Mouse (Mus musculus): ENCODE results near the gene Tdgf1. TPM values are rescaled to one million over a fixed set of nuclear protein-coding genes. Genes with fewer than 3 reads are reported as not detected.

Gene Tdgf1
- not detected in 2 replicates for polyA plus RNA-seq (2015; fragmentation: Nextera tagmentation; extraction: Ambion mirVana)

DNA sequence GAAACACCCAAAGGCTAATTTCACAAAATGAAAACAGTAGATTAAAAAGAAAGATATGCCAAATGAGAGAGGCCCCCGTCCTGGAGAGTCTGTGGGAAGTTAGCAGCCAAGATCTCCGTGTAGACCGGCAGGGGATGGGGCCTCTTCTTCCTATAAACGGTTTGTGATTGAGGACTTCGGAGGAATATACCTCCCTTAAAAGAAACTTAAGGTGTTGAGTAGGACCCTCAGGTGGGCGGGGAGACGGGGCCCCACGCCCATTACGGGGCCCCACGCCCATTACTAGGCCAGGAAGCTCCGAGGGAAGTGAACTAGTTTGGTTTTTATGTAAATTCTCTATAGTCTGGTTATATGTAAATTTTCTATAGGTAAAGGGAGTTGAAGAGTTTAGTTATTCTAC lies at the start of gene Tdgf1:
Tdgf1 (minus strand) TSS at position 233 of the 400 bp plus-strand sequence.
- 14% methylated on average over 11 of the region's 11 CpGs for WGBS
- no peaks in the 10 kb centered on the region for H3K9me3 ChIP-seq (replicated peaks; ENCODE audit: low read length)
- no peak within 1 kb of the TSS for H3K4me2 ChIP-seq (ENCODE audit: low read length)
- H3K27ac ChIP-seq = no peak within 1 kb of the TSS
- DNase-seq (ENCODE audit: low spot score) = no peak
- no peak within 1 kb of the TSS for H3K4me3 ChIP-seq (replicated peaks; ENCODE audit: low read depth, low read length)
- H3K4me1 ChIP-seq (replicated peaks; ENCODE audit: insufficient read depth, low read length) = no peaks in the 10 kb centered on the region
- H3K36me3 ChIP-seq (ENCODE audit: insufficient read depth, low read length) = no peaks in the 10 kb centered on the region
- no peak for ATAC-seq (replicated peaks; ENCODE audit: low FRiP score, low read depth)
- no peak for TF ChIP-seq CTCF (IDR thresholded peaks at IDR 0.05; ENCODE audit: low read depth)
- no peak within 1 kb of the TSS for H3K9ac ChIP-seq (ENCODE audit: low read depth, low read length)
- H3K27me3 ChIP-seq (ENCODE audit: insufficient read depth, low read length) = peaks cover 26% of the 10 kb centered on the region

DNA sequence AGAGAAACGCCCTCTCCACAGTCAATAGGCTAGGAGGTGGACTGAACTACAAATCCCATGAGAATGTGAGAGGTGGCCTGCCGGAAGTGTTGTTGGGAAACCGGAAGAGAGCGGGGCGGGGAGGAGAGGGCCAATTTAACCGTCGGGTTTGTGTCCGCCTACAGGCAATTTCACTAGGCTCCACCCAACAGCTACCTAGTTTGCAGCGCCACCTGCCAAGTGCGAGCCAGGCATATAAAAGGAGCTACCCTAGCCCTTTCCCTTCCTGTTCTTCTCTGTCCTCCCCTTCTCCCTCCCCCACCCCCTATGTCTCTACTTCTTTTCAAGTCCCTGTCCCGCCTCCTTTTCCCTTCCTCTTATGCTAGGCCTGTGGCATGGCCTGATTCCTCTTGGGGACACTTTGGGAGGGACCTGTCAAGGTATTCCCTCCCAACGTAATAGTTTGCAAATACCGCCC lies 48.8 kb upstream of the Tdgf1 start:
- Histone ChIP-seq H3K4me2 (ENCODE audit: low read length) (peak overlapping the region; percentile 49), H3K36me3 (ENCODE audit: insufficient read depth, low read length) (no peaks in the 10 kb centered on the region), H3K4me1 (replicated peaks; ENCODE audit: insufficient read depth, low read length) (no peaks in the 10 kb centered on the region), H3K9me3 (replicated peaks; ENCODE audit: low read length) (no peaks in the 10 kb centered on the region), H3K27ac (no peak overlapping the region; the same call in 1 of the 2 replicates), H3K4me3 (replicated peaks; ENCODE audit: low read depth, low read length) (peak overlapping the region; percentile 26), H3K9ac (ENCODE audit: low read depth, low read length) (no peak overlapping the region), H3K27me3 (ENCODE audit: insufficient read depth, low read length) (no peaks in the 10 kb centered on the region)
- DNase-seq (ENCODE audit: low spot score) = peak; percentile 95
- 9% methylated on average over 13 of the region's 13 CpGs for WGBS
- TF ChIP-seq CTCF (IDR thresholded peaks at IDR 0.05; ENCODE audit: low read depth) = peak; percentile 55
- peak; percentile 76 for ATAC-seq (replicated peaks; ENCODE audit: low FRiP score, low read depth)

DNA sequence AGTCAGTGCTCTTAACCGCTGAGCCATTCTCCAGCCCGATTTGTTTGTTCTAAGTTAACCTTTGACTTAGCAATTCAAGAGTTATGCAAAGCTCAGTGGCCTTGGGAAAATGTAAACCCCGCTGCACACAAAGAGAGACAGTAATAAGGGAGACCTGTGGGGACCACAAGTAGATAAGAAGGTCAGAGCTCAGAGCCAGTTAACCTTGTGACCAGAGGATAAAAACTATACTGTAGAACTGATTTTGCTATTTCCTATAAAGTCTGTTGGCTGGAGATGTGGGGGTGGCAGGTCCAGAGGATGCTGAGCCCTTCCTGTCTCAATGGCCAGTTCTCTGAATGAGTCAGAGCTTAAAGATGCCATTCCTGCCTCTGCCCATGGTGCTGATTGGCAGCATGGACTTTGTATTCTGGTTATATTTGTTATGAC lies 47.3 kb upstream of the Tdgf1 start:
- Histone ChIP-seq H3K9me3 (replicated peaks; ENCODE audit: low read length) (no peaks in the 10 kb centered on the region), H3K27me3 (ENCODE audit: insufficient read depth, low read length) (no peaks in the 10 kb centered on the region), H3K4me2 (ENCODE audit: low read length) (no peak overlapping the region), H3K4me1 (replicated peaks; ENCODE audit: insufficient read depth, low read length) (no peaks in the 10 kb centered on the region), H3K27ac (no peak overlapping the region), H3K9ac (ENCODE audit: low read depth, low read length) (no peak overlapping the region), H3K4me3 (replicated peaks; ENCODE audit: low read depth, low read length) (no peak overlapping the region), H3K36me3 (ENCODE audit: insufficient read depth, low read length) (no peaks in the 10 kb centered on the region)
- no peak for TF ChIP-seq CTCF (IDR thresholded peaks at IDR 0.05; ENCODE audit: low read depth)
- DNase-seq (ENCODE audit: low spot score) (peak; percentile 37), ATAC-seq (replicated peaks; ENCODE audit: low FRiP score, low read depth) (no peak)
- WGBS = 28% methylated on average over 3 of the region's 3 CpGs

DNA sequence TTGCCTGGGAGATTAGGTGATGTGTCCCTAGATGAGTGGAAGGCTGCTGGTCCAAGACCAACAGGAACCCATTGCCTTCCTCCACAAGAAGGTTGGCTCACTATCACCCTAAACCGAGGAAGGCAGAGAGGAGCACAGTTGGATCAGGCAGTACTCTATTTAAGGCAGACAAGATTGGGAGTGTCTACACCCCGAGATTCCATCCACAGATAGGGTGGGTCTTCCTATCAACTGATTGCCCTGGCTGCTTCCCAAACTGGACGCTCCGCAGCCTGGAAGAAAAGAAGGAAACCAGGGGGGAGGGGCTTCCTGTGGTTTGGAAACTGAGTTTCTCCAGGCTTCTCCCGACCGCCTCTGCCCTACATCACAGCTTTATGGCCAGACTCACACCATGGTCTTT lies 44.2 kb upstream of the Tdgf1 start, which contains the start of gene Rtp3:
Rtp3 (minus strand) TSS at position 380 of the 400 bp plus-strand sequence.
- DNase-seq (ENCODE audit: low spot score) (no peak), ATAC-seq (replicated peaks; ENCODE audit: low FRiP score, low read depth) (no peak)
- WGBS = 44% methylated on average over 6 of the region's 6 CpGs
- Histone ChIP-seq H3K4me3 (replicated peaks; ENCODE audit: low read depth, low read length) (no peak within 1 kb of the TSS), H3K9ac (ENCODE audit: low read depth, low read length) (no peak within 1 kb of the TSS), H3K27me3 (ENCODE audit: insufficient read depth, low read length) (no peaks in the 10 kb centered on the region), H3K36me3 (ENCODE audit: insufficient read depth, low read length) (no peaks in the 10 kb centered on the region), H3K9me3 (replicated peaks; ENCODE audit: low read length) (no peaks in the 10 kb centered on the region), H3K27ac (no peak within 1 kb of the TSS), H3K4me2 (ENCODE audit: low read length) (no peak within 1 kb of the TSS), H3K4me1 (replicated peaks; ENCODE audit: insufficient read depth, low read length) (no peaks in the 10 kb centered on the region)
- TF ChIP-seq CTCF (IDR thresholded peaks at IDR 0.05; ENCODE audit: low read depth) = no peak

DNA sequence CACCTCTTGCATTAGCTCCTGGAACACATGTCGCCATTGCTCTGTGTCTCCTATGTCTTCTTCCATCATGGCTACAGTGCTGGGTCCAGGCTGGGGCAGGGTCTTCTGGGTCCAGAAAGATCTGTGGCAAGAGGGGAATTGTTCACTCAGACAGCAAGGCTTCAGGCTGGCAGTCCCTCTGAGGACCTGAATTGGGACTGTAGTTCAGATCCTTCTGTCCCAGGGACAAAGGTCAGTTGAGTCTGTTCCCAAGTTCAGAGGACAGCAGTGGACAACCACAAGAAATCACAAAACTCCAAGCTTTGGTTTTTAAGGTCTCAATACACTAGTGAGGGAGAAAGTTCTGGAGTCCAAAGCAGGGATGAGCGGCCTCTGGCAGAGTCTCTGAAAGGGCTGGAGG lies 43.6 kb upstream of the Tdgf1 start:
- H3K27me3 ChIP-seq (ENCODE audit: insufficient read depth, low read length) = no peaks in the 10 kb centered on the region
- TF ChIP-seq CTCF (IDR thresholded peaks at IDR 0.05; ENCODE audit: low read depth) = no peak
- 92% methylated on average over 2 of the region's 2 CpGs for WGBS
- H3K27ac ChIP-seq = no peak overlapping the region
- no peak overlapping the region for H3K4me3 ChIP-seq (replicated peaks; ENCODE audit: low read depth, low read length)
- DNase-seq (ENCODE audit: low spot score) (no peak), ATAC-seq (replicated peaks; ENCODE audit: low FRiP score, low read depth) (no peak)
- no peaks in the 10 kb centered on the region for H3K9me3 ChIP-seq (replicated peaks; ENCODE audit: low read length)
- no peak overlapping the region for H3K4me2 ChIP-seq (ENCODE audit: low read length)
- H3K9ac ChIP-seq (ENCODE audit: low read depth, low read length) = no peak overlapping the region
- H3K4me1 ChIP-seq (replicated peaks; ENCODE audit: insufficient read depth, low read length) = no peaks in the 10 kb centered on the region
- no peaks in the 10 kb centered on the region for H3K36me3 ChIP-seq (ENCODE audit: insufficient read depth, low read length)

DNA sequence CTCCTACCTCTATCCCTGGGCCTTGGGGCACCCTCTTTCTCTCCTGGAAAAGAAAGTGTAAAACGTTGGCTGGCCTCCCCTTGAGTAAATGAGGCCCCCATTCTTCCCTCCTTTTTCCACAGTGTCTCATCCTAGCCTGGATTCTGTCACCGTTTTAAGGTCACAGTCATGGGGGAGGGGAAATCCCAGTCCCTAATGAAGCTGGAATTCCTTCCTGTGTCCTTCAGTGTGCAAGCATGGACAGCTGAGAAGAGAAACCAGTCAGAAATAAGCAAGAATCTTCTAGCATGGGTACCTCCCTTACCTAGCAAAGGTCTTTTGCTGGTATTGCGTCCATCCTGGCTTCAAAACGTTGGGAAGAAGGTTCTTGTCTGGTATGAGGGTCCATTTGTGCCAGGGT lies 43.2 kb upstream of the Tdgf1 start:
- no peak for TF ChIP-seq CTCF (IDR thresholded peaks at IDR 0.05; ENCODE audit: low read depth)
- 56% methylated on average over 4 of the region's 4 CpGs for WGBS
- Histone ChIP-seq H3K27ac (no peak overlapping the region), H3K4me3 (replicated peaks; ENCODE audit: low read depth, low read length) (no peak overlapping the region), H3K9me3 (replicated peaks; ENCODE audit: low read length) (no peaks in the 10 kb centered on the region), H3K27me3 (ENCODE audit: insufficient read depth, low read length) (no peaks in the 10 kb centered on the region), H3K36me3 (ENCODE audit: insufficient read depth, low read length) (no peaks in the 10 kb centered on the region), H3K4me2 (ENCODE audit: low read length) (no peak overlapping the region), H3K4me1 (replicated peaks; ENCODE audit: insufficient read depth, low read length) (no peaks in the 10 kb centered on the region), H3K9ac (ENCODE audit: low read depth, low read length) (no peak overlapping the region)
- DNase-seq (ENCODE audit: low spot score) = no peak
- no peak for ATAC-seq (replicated peaks; ENCODE audit: low FRiP score, low read depth)

DNA sequence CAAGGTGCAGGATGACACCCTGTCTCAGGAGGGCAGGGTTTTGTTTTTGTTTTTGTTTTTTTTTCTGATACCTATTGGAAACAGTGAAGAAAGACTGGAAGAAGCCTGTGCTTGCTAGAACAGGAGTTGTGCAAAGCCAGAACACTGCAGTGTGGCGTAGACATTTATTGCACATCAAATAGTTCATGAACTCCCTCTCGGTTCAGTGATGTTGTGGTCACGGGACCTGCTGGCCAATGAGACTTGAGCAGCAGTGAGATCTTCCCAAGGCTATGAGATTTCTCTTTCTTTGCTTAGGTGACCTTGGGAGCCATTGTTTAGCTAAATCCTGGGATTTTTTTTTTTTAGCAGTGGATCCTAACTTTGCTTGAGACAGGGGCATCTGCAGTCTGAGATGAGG lies 42.1 kb upstream of the Tdgf1 start:
- no peaks in the 10 kb centered on the region for H3K36me3 ChIP-seq (ENCODE audit: insufficient read depth, low read length)
- H3K9me3 ChIP-seq (replicated peaks; ENCODE audit: low read length) = no peaks in the 10 kb centered on the region
- no peak for TF ChIP-seq CTCF (IDR thresholded peaks at IDR 0.05; ENCODE audit: low read depth)
- H3K4me1 ChIP-seq (replicated peaks; ENCODE audit: insufficient read depth, low read length) = no peaks in the 10 kb centered on the region
- DNase-seq (ENCODE audit: low spot score) (no peak), ATAC-seq (replicated peaks; ENCODE audit: low FRiP score, low read depth) (no peak)
- H3K27ac ChIP-seq = no peak overlapping the region
- no peaks in the 10 kb centered on the region for H3K27me3 ChIP-seq (ENCODE audit: insufficient read depth, low read length)
- no peak overlapping the region for H3K4me3 ChIP-seq (replicated peaks; ENCODE audit: low read depth, low read length)
- no peak overlapping the region for H3K4me2 ChIP-seq (ENCODE audit: low read length)
- WGBS = 57% methylated on average over 3 of the region's 3 CpGs
- no peak overlapping the region for H3K9ac ChIP-seq (ENCODE audit: low read depth, low read length)
